Mouse (Mus musculus) ES-Bruce4 (cell line): ENCODE measurements around the gene Ppm1l.

Source experiments
- CTCF ChIP-seq: IDR thresholded peaks from one replicate; pipeline ENCODE4 v1.8.1; 2011; ENCODE audit warnings: low read depth, low read length
- POLR2A ChIP-seq: IDR thresholded peaks from one replicate; pipeline ENCODE4 v1.8.1; 2011; ENCODE audit warnings: low read length; ENCODE audit not compliant: insufficient read depth

DNA sequence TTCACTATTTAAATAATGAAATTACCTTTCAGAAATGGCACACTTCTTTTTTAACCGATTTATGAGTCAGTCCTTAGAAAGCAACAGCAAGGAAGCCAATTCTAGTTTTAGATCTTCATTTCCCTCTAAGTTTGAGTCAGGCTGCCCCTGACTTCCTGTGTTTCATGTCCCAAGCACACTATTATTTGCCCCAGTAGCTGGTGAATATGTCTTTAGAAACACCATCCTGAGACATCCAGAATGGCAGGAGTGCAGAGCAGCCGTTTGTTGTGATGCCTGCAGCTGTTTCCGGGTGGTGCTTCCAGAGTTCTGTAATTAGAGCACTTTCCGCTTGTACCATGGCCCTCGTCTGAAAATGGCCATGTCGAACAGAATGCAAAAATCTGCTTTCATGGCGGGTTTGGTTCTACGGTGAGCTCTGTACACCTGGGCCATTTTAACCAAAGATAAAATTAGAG is 208.4 kb downstream of the Ppm1l start:
- TF ChIP-seq CTCF (no peak), POLR2A (no peak)
